Mouse (Mus musculus): ENCODE measurements around the gene Ifngr2. TPM values are rescaled to one million over a fixed set of nuclear protein-coding genes. Genes with fewer than 3 reads are reported as not detected.
A peak's percentile ranks its signal among the peaks of the same experiment; 100 is the strongest.

The Ifngr2 gene
- total RNA-seq, 1 experiment, result 7.0 TPM

DNA sequence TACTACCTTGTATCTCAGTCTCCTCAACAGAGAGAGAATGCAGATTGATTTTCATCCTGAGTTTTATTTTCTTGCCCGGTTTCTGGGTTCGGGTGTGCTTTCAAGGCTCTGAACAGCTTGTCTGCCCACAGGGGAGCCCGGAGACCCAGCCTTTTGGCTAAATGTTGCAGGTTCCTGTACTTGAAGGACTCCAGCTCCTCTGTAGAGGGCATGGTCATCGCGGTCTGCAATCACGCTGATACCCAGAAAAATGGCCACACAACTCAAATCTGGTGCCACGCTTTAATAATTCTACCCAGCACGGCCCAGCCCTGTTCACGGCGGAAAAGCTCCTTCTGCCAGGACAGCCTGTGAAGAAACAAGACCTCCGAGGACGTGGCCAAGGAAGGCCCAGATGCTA is 40.5 kb upstream of the Ifngr2 start:
- H3K4me3 ChIP-seq (ENCODE audit: insufficient read depth in 1 of 2, low read depth in 1 of 2, low read length in 2 of 2, poor library complexity in 1 of 2, severe bottlenecking in 1 of 2), result no peak overlapping the region
- in situ Hi-C loops (cut with MboI; ENCODE audit: low sequenced_read_pairs in 2 of 2, unreplicated experiment in 2 of 2), result no loop called here
- H3K4me1 ChIP-seq (ENCODE audit: control insufficient read depth in 2 of 2, insufficient read depth in 2 of 2, low read length in 2 of 2, poor library complexity in 1 of 2), result no peaks in the 10 kb centered on the region
- H3K27ac ChIP-seq (ENCODE audit: insufficient read depth, low read depth, low read length, poor library complexity, severe bottlenecking), result no peak overlapping the region
- no peak overlapping the region for H3K9ac ChIP-seq (ENCODE audit: insufficient read depth, low read depth, low read length, poor library complexity, severe bottlenecking)
- H3K9me3 ChIP-seq (ENCODE audit: control insufficient read depth, insufficient read depth, low read depth, low read length), result no peaks in the 10 kb centered on the region
- DNase-seq (ENCODE audit: low read depth, low spot score), result no peak
- TF ChIP-seq MAFK (IDR thresholded peaks at IDR 0.05; ENCODE audit: insufficient read depth, low read depth, low read length), result no peak
- no peak for TF ChIP-seq CHD2 (IDR thresholded peaks at IDR 0.05; ENCODE audit: low read depth, low read length)
- TF ChIP-seq HCFC1 (IDR thresholded peaks at IDR 0.05; ENCODE audit: borderline replicate concordance, insufficient read depth, low read length), result no peak
- no peak for TF ChIP-seq ZNF384 (IDR thresholded peaks at IDR 0.05; ENCODE audit: low read depth, low read length)
- no peak for TF ChIP-seq ZC3H11A (IDR thresholded peaks at IDR 0.05; ENCODE audit: borderline replicate concordance, low read depth, low read length)
- H3K36me3 ChIP-seq (ENCODE audit: control insufficient read depth, insufficient read depth, low read length, poor library complexity, severe bottlenecking), result peaks cover 20% of the 10 kb centered on the region

DNA sequence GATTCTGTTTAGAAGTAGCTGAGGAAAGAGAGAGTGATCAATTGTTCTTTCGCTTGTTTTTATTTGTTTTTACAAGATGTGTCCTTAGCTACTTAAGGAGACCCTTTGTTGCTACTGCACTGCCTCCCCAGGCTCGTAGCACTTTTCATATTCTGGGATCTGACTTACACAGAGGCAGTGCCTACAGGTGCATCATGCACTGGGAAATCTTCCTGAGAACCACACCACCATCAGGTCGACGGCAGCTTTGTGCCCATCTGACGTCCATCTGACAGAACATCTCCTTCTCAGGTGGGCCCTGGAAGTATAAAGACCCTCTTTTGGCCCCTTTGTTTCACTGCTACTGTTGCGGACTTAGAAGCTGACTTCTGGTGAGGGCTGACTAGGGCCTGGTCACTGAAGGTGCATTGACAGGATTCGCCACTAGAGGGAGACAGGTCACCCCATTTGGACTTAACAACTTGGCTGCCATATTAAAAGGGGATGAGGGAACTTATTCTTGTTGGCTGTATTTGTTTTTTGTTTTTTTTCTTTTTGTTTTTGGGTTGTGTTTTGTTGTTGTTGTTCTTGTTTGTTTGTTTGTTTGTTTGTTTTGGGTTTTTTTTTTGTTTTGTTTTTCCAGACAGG is 34.6 kb upstream of the Ifngr2 start:
- in situ Hi-C loops (cut with MboI; ENCODE audit: low sequenced_read_pairs in 2 of 2, unreplicated experiment in 2 of 2), result no loop called here

DNA sequence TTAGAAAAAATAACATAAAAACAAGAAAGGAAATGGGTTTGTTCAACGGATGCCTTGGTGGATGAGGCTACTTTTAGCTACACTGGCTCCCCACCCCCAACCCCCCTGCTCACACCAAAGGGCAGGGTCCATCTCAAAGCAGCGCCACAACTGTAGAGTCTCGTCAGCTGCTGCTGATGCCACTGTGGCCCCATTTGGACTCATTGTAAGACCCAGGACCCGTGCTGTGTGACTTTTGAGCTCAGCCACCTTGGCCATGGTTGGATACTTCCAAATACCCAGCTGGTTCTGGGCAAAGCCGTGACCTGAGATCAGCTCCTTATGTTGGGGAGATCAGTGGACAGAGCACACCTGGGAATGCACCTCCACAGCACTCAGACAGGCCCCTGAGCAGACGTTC is 33.8 kb upstream of the Ifngr2 start:
- no peak overlapping the region for H3K9ac ChIP-seq (ENCODE audit: insufficient read depth, low read depth, low read length, poor library complexity, severe bottlenecking)
- H3K9me3 ChIP-seq (ENCODE audit: control insufficient read depth, insufficient read depth, low read depth, low read length), result no peaks in the 10 kb centered on the region
- H3K4me1 ChIP-seq (ENCODE audit: control insufficient read depth in 2 of 2, insufficient read depth in 2 of 2, low read length in 2 of 2, poor library complexity in 1 of 2), result no peaks in the 10 kb centered on the region; a peak in 1 of 4 replicates
- no peak for TF ChIP-seq MAFK (IDR thresholded peaks at IDR 0.05; ENCODE audit: insufficient read depth, low read depth, low read length)
- TF ChIP-seq HCFC1 (IDR thresholded peaks at IDR 0.05; ENCODE audit: borderline replicate concordance, insufficient read depth, low read length), result no peak
- no peak for TF ChIP-seq CHD2 (IDR thresholded peaks at IDR 0.05; ENCODE audit: low read depth, low read length)
- no peak for TF ChIP-seq ZC3H11A (IDR thresholded peaks at IDR 0.05; ENCODE audit: borderline replicate concordance, low read depth, low read length)
- no peaks in the 10 kb centered on the region for H3K36me3 ChIP-seq (ENCODE audit: control insufficient read depth, insufficient read depth, low read length, poor library complexity, severe bottlenecking)
- no peak overlapping the region for H3K4me3 ChIP-seq (ENCODE audit: insufficient read depth in 1 of 2, low read depth in 1 of 2, low read length in 2 of 2, poor library complexity in 1 of 2, severe bottlenecking in 1 of 2)
- in situ Hi-C loops (cut with MboI; ENCODE audit: low sequenced_read_pairs in 2 of 2, unreplicated experiment in 2 of 2), result no loop called here
- H3K27ac ChIP-seq (ENCODE audit: insufficient read depth, low read depth, low read length, poor library complexity, severe bottlenecking), result no peak overlapping the region
- no peak for DNase-seq (ENCODE audit: low read depth, low spot score)

More for the DNA sequence above, 34.6 kb upstream of the Ifngr2 start:
- Histone ChIP-seq H3K9ac (ENCODE audit: insufficient read depth, low read depth, low read length, poor library complexity, severe bottlenecking) (no peak overlapping the region), H3K9me3 (ENCODE audit: control insufficient read depth, insufficient read depth, low read depth, low read length) (no peaks in the 10 kb centered on the region), H3K36me3 (ENCODE audit: control insufficient read depth, insufficient read depth, low read length, poor library complexity, severe bottlenecking) (no peaks in the 10 kb centered on the region), H3K27ac (ENCODE audit: insufficient read depth, low read depth, low read length, poor library complexity, severe bottlenecking) (no peak overlapping the region), H3K4me3 (ENCODE audit: insufficient read depth in 1 of 2, low read depth in 1 of 2, low read length in 2 of 2, poor library complexity in 1 of 2, severe bottlenecking in 1 of 2) (no peak overlapping the region), H3K4me1 (ENCODE audit: control insufficient read depth in 2 of 2, insufficient read depth in 2 of 2, low read length in 2 of 2, poor library complexity in 1 of 2) (no peaks in the 10 kb centered on the region; a peak in 1 of 4 replicates)
- TF ChIP-seq MAFK (IDR thresholded peaks at IDR 0.05; ENCODE audit: insufficient read depth, low read depth, low read length) (no peak), ZC3H11A (IDR thresholded peaks at IDR 0.05; ENCODE audit: borderline replicate concordance, low read depth, low read length) (peak; percentile 83)
- peak; percentile 79 for DNase-seq (ENCODE audit: low read depth, low spot score)

DNA sequence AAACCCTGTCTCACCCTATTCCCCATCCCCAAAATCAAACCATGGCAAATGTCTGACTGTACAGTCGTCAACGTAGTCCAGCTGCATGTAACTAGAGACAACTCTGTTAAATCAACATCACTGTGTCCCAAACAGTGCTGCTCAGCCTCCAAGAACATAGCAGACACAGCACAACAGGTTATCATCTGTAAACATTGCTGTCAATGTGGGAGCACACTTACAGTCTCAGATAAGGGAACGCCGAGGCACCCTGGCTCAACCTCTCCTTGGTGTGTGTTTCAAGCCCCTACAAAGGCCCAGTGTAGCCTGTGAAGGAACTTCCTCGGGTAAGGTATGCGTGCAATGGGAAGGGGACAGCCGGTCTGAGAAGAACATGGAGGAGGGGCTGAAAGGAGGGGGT is 29.9 kb upstream of the Ifngr2 start:
- Histone ChIP-seq H3K4me1 (ENCODE audit: control insufficient read depth in 2 of 2, insufficient read depth in 2 of 2, low read length in 2 of 2, poor library complexity in 1 of 2) (no peaks in the 10 kb centered on the region; a peak in 1 of 4 replicates), H3K27ac (ENCODE audit: insufficient read depth, low read depth, low read length, poor library complexity, severe bottlenecking) (no peak overlapping the region), H3K36me3 (ENCODE audit: control insufficient read depth, insufficient read depth, low read length, poor library complexity, severe bottlenecking) (no peaks in the 10 kb centered on the region), H3K4me3 (ENCODE audit: insufficient read depth in 1 of 2, low read depth in 1 of 2, low read length in 2 of 2, poor library complexity in 1 of 2, severe bottlenecking in 1 of 2) (no peak overlapping the region), H3K9ac (ENCODE audit: insufficient read depth, low read depth, low read length, poor library complexity, severe bottlenecking) (no peak overlapping the region), H3K9me3 (ENCODE audit: control insufficient read depth, insufficient read depth, low read depth, low read length) (no peaks in the 10 kb centered on the region)
- in situ Hi-C loops (cut with MboI; ENCODE audit: low sequenced_read_pairs in 2 of 2, unreplicated experiment in 2 of 2), result no loop called here
- TF ChIP-seq CHD2 (IDR thresholded peaks at IDR 0.05; ENCODE audit: low read depth, low read length), result no peak
- TF ChIP-seq ZC3H11A (IDR thresholded peaks at IDR 0.05; ENCODE audit: borderline replicate concordance, low read depth, low read length), result no peak
- TF ChIP-seq HCFC1 (IDR thresholded peaks at IDR 0.05; ENCODE audit: borderline replicate concordance, insufficient read depth, low read length), result no peak
- TF ChIP-seq ZNF384 (IDR thresholded peaks at IDR 0.05; ENCODE audit: low read depth, low read length), result no peak
- TF ChIP-seq MAFK (IDR thresholded peaks at IDR 0.05; ENCODE audit: insufficient read depth, low read depth, low read length), result no peak
- no peak for DNase-seq (ENCODE audit: low read depth, low spot score)

DNA sequence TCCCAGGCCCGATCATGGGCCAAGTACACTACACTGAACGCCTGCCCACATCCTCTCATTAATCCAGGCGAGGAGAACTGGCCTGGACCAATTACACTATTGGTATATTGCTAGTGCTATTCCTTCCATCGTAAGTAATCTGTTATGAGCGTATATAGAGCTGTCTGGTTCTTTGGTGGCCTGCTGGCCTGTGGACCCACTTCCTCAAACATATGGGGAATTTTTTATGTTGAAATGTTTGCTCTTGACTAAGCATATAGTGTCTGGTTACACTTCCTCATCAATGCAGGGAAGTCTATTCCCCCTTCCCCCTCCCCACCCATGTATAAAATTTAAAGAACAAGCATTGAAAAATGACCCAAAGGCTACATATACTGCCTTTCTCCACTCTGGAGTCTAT is 24.8 kb upstream of the Ifngr2 start:
- no peak overlapping the region for H3K4me3 ChIP-seq (ENCODE audit: insufficient read depth in 1 of 2, low read depth in 1 of 2, low read length in 2 of 2, poor library complexity in 1 of 2, severe bottlenecking in 1 of 2)
- no peak overlapping the region for H3K9ac ChIP-seq (ENCODE audit: insufficient read depth, low read depth, low read length, poor library complexity, severe bottlenecking)
- TF ChIP-seq CHD2 (IDR thresholded peaks at IDR 0.05; ENCODE audit: low read depth, low read length) (no peak), ZNF384 (IDR thresholded peaks at IDR 0.05; ENCODE audit: low read depth, low read length) (no peak), HCFC1 (IDR thresholded peaks at IDR 0.05; ENCODE audit: borderline replicate concordance, insufficient read depth, low read length) (no peak), ZC3H11A (IDR thresholded peaks at IDR 0.05; ENCODE audit: borderline replicate concordance, low read depth, low read length) (no peak), MAFK (IDR thresholded peaks at IDR 0.05; ENCODE audit: insufficient read depth, low read depth, low read length) (no peak)
- DNase-seq (ENCODE audit: low read depth, low spot score), result no peak
- in situ Hi-C loops (cut with MboI; ENCODE audit: low sequenced_read_pairs in 2 of 2, unreplicated experiment in 2 of 2), result no loop called here
- H3K4me1 ChIP-seq (ENCODE audit: control insufficient read depth in 2 of 2, insufficient read depth in 2 of 2, low read length in 2 of 2, poor library complexity in 1 of 2), result no peaks in the 10 kb centered on the region
- H3K9me3 ChIP-seq (ENCODE audit: control insufficient read depth, insufficient read depth, low read depth, low read length), result no peaks in the 10 kb centered on the region
- H3K36me3 ChIP-seq (ENCODE audit: control insufficient read depth, insufficient read depth, low read length, poor library complexity, severe bottlenecking), result no peaks in the 10 kb centered on the region
- no peak overlapping the region for H3K27ac ChIP-seq (ENCODE audit: insufficient read depth, low read depth, low read length, poor library complexity, severe bottlenecking)

All from ES-E14 (cell line).